Mouse (Mus musculus): ENCODE measurements around the gene Mettl27.

GRCm38 (mm10) chr5:134970671-134971070 is 38.5 kb downstream of the Mettl27 start:
- TF ChIP-seq CTCF (IDR thresholded peaks at IDR 0.05; ENCODE audit: extremely low read depth, insufficient read depth, low read length), result no peak
- no peak for TF ChIP-seq POLR2A (IDR thresholded peaks at IDR 0.05; ENCODE audit: extremely low read depth, insufficient read depth, low read length)

Measured in cortical plate, adult 2 months (tissue).